Comparison of ENCODE assay signal across 11 mouse cellular contexts in the genomic region with DNA sequence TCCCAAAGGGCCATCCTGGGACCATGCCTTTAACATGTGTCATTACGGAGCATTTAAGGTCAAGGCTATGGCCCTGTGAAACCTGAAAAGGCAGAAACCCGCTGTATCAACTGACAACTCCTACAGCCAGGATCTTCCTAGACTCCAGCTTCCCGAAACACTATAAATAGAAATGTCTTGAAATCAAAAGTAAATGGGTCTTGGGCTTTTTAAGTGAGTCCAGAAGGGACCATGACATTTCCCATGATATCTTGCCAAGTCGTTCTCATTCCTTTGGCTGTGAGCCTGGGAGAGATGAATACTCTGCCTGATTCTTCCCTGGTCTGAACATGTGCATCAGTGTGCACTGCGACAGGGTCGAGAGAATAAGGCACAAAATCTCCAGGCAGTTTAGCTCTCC.
A peak's percentile ranks its signal among the peaks of the same experiment; 100 is the strongest.
DNase-seq lines count a peak whose midpoint lies in the region; ATAC-seq and TF ChIP-seq lines count a peak whose summit lies in the region.
"Had no signal": no experiment of that assay in that cellular context is flagged by ENCODE, and none has a peak within 500 bp of the region (broad histone marks: within the 10 kb centered on the region; RNA-seq: fewer than 3 reads in every experiment).

No protein-coding gene starts in this region.

- ATAC-seq in kidney, postnatal 0 days (replicated peaks; ENCODE audit: low FRiP score, low read depth) = no peak
- no peak for ATAC-seq in erythroid progenitor cell, adult 5-6 weeks (replicated peaks; ENCODE audit: low FRiP score, poor library complexity, severe bottlenecking)

- no peak for TF ChIP-seq POLR2A in spleen, adult 2 months (IDR thresholded peaks at IDR 0.05; ENCODE audit: low read depth, low read length)

- no peak overlapping the region for H3K4me3 ChIP-seq in heart, embryonic 10.5 days
- H3K4me3 ChIP-seq in spleen, adult 2 months (ENCODE audit: extremely low read depth, insufficient read depth, insufficient read length) = no peak overlapping the region
- H3K4me3 ChIP-seq in kidney, postnatal 0 days (replicated peaks; ENCODE audit: low read depth, low read length) = no peak overlapping the region
- H3K4me3 ChIP-seq: liver, embryonic 15.5 days had no signal

- no peaks in the 10 kb centered on the region for H3K27me3 ChIP-seq in heart, embryonic 10.5 days (ENCODE audit: insufficient read depth, poor library complexity, severe bottlenecking)
- no peaks in the 10 kb centered on the region for H3K27me3 ChIP-seq in spleen, adult 2 months (ENCODE audit: control insufficient read depth, insufficient read depth, low read length)
- no peaks in the 10 kb centered on the region for H3K27me3 ChIP-seq in kidney, postnatal 0 days (ENCODE audit: insufficient read depth, low read length)
- H3K27me3 ChIP-seq: liver, embryonic 15.5 days had no signal

- no peaks in the 10 kb centered on the region for H3K9me3 ChIP-seq in heart, embryonic 10.5 days
- 0 out of 2 replicates have a peak, but pooled peaks cover 4% of the 10 kb centered on the region for H3K9me3 ChIP-seq in kidney, postnatal 0 days (replicated peaks; ENCODE audit: low read length)
- H3K9me3 ChIP-seq: liver, embryonic 15.5 days had no signal

- DNase-seq in heart, adult 11 months = peak; percentile 96
- no peak for DNase-seq in heart, embryonic 10.5 days (ENCODE audit: low spot score)
- no peak for DNase-seq in spleen, adult 2 months (ENCODE audit: low read depth in 1 of 2, low spot score in 2 of 2)
- DNase-seq in spleen, postnatal 14 days (ENCODE audit: low spot score in 2 of 2) = no peak
- DNase-seq in kidney, postnatal 0 days (ENCODE audit: low spot score) = peak; percentile 64
- no peak for DNase-seq in embryo, embryonic 10 days (ENCODE audit: low spot score)
- DNase-seq in right cerebral cortex, adult 2 months (ENCODE audit: low spot score in 2 of 2) = no peak
- DNase-seq: thymus, postnatal 25 days had no signal

- no peak overlapping the region for H3K4me2 ChIP-seq in kidney, postnatal 0 days (ENCODE audit: low read length)
- H3K4me2 ChIP-seq: liver, embryonic 15.5 days had no signal

- no peak overlapping the region for H3K27ac ChIP-seq in heart, embryonic 10.5 days
- H3K27ac ChIP-seq in spleen, adult 2 months (ENCODE audit: insufficient read depth, low read length) = peak overlapping the region; percentile 37; the same call in 1 of the 2 replicates
- H3K27ac ChIP-seq in kidney, postnatal 0 days = no peak overlapping the region
- H3K27ac ChIP-seq: liver, embryonic 15.5 days had no signal

- H3K36me3 ChIP-seq in heart, embryonic 10.5 days = peaks cover 13% of the 10 kb centered on the region; the same call in 1 of the 2 replicates
- H3K36me3 ChIP-seq in spleen, adult 2 months (ENCODE audit: control insufficient read depth, insufficient read depth, low read length) = no peaks in the 10 kb centered on the region
- H3K36me3 ChIP-seq in kidney, postnatal 0 days (ENCODE audit: insufficient read depth, low read length) = no peaks in the 10 kb centered on the region
- H3K36me3 ChIP-seq: G1E; liver, embryonic 15.5 days had no signal

- no peak overlapping the region for H3K9ac ChIP-seq in kidney, postnatal 0 days (ENCODE audit: low read depth, low read length)
- H3K9ac ChIP-seq: liver, embryonic 15.5 days had no signal

- peaks cover 59% of the 10 kb centered on the region for H3K4me1 ChIP-seq in heart, embryonic 10.5 days
- H3K4me1 ChIP-seq in spleen, adult 2 months (ENCODE audit: control insufficient read depth, insufficient read depth, insufficient read length) = no peaks in the 10 kb centered on the region
- H3K4me1 ChIP-seq in kidney, postnatal 0 days (replicated peaks; ENCODE audit: insufficient read depth, low read length) = 0 out of 2 replicates have a peak, but pooled peaks cover 4% of the 10 kb centered on the region
- H3K4me1 ChIP-seq: liver, embryonic 15.5 days had no signal

- no peak for TF ChIP-seq CTCF in spleen, adult 2 months (IDR thresholded peaks at IDR 0.05; ENCODE audit: extremely low read depth, insufficient read depth, insufficient read length, insufficient replicate concordance)
- TF ChIP-seq CTCF in kidney, postnatal 0 days (IDR thresholded peaks at IDR 0.05; ENCODE audit: low read depth) = no peak

- 75% methylated on average over 6 of the region's 6 CpGs for WGBS in heart, embryonic 10.5 days
- WGBS in spleen, adult 2 months = 87% methylated on average over 6 of the region's 6 CpGs
- 51% methylated on average over 6 of the region's 6 CpGs for WGBS in kidney, postnatal 0 days

Comparison
In these comparisons a context has a peak if more than half of its experiments do, and no peak if none do; other contexts are left out.
1. DNase-seq: peak in heart, adult 11 months (single experiment) and kidney, postnatal 0 days (single experiment); none in heart, embryonic 10.5 days (single experiment), spleen, adult 2 months (0 of 2), spleen, postnatal 14 days (0 of 2), embryo, embryonic 10 days (single experiment) and right cerebral cortex, adult 2 months (0 of 2).